Mouse (Mus musculus) B cell, adult 2 months (primary cell): Measurements from ENCODE around the gene V1rd19.
"Not testable (repeated sequence)": the region's sequence is repeated elsewhere in the genome, so short reads cannot be mapped to it uniquely, and the experiment has no call there.

Source experiments
- DNase-seq, 2 experiments: peaks; one replicate each; pipeline ENCODE4 v3.0.0; 2022

The V1rd19 gene

GRCm38 (mm10) chr7:24001391-24001790 is at the start of gene V1rd19:
TSS of gene V1rd19 (plus strand) at chr7:24001691.
- DNase-seq, result no peak

- peak; percentile 13 to 24 for DNase-seq
These were observed 33.4 kb upstream of the V1rd19 start for GRCm38 (mm10) chr7:23968044-23968443.

- DNase-seq, result not testable (repeated sequence)
These were observed 27.2 kb upstream of the V1rd19 start, which contains the start of gene Vmn1r181 for GRCm38 (mm10) chr7:23974315-23974714. TSS of gene Vmn1r181 (plus strand) at chr7:23974615.

GRCm38 (mm10) chr7:24052660-24053304 is 51.3 kb downstream of the V1rd19 start, which contains the start of gene Vmn1r183:
TSS of gene Vmn1r183 (plus strand) at chr7:24053254.
- DNase-seq, result no peak
